Mouse (Mus musculus): ENCODE measurements around the gene Bdh2.

Bdh2 gene

GRCm38 (mm10) chr3:135298560-135298959 is 17.5 kb downstream of the Bdh2 start:
- DNase-seq (ENCODE audit: low spot score in 2 of 2), result no peak

- no peak for DNase-seq (ENCODE audit: low spot score in 2 of 2)
These were observed 19.1 kb downstream of the Bdh2 start for GRCm38 (mm10) chr3:135300081-135300480.

- no peak for DNase-seq (ENCODE audit: low spot score in 2 of 2)
These were observed 23.0 kb downstream of the Bdh2 start for GRCm38 (mm10) chr3:135304060-135304459.

- no peak for DNase-seq (ENCODE audit: low spot score in 2 of 2)
These were observed 23.5 kb downstream of the Bdh2 start for GRCm38 (mm10) chr3:135304566-135304965.

DNA sequence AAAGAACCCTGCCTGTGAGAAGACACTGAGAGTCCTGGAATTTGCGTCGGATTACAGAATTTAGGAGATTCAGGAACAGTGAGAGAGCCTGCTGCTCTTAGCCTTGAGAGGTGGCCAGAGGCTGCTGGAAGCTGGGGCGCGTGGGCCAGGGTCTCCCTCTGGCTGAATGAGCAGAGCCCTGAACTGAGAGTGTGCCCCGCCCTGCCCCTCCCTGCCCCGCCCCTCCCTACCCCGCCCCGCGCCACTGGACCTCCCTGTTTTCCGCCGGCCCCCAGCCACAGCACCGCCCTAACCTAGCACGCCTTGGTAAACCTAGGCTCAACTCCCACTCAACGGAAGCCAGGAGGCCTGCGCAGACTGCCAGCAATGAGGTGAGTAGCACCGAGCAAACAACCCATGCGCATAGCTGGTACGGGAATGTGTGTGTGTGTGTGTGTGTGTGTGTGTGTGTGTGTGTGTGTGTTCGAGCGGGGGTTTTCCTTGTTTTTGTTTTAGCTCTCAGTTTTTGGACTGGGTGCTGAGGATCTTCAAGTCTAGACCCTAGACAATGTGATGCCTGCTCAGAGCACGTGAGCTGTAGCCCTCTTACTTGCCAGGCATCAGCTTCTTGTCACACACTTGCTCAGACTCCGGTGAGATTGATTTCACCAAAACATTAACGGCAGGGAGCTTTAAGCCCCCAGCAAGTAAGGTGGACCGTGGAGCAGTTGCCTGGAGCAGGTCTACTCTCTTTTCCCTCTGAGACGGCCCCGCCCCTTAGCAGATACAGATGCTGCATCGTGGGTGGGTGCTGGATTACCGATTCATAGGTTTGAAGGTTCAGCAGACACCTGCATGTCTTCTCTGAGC is 26.6 kb downstream of the Bdh2 start, which contains the start of gene Slc9b2:
Gene Slc9b2 (plus strand): TSS at position 290 of the 849 bp plus-strand sequence.
- DNase-seq (ENCODE audit: low spot score in 2 of 2), result no peak

DNA sequence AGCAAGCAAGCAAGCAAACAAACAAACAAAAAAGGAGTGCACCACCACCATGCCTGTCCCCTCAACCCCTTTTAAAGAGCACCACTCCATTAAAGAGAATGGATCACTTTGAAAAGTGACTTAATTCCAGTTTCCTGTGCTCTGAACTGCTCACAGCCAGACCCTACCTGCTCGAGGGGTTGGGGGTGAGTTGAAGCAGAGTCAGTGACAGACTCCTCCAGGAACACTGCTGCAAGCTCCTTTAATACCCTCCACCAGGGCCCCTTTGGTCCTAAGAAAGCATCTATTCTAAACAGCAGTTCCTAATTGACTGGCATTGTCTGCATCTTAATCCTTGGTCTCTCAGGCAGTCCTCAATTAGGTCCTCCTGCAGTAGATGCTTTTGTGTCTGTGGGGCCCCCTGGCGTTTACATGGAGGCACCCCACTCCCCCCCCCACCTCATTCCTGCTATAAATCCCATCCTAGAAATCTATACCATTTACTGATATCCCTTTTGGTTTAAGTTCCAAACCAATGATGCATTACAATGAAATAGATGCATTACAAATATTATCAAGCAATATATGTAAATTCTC is 32.0 kb downstream of the Bdh2 start:
- DNase-seq (ENCODE audit: low spot score in 2 of 2), result no peak

DNA sequence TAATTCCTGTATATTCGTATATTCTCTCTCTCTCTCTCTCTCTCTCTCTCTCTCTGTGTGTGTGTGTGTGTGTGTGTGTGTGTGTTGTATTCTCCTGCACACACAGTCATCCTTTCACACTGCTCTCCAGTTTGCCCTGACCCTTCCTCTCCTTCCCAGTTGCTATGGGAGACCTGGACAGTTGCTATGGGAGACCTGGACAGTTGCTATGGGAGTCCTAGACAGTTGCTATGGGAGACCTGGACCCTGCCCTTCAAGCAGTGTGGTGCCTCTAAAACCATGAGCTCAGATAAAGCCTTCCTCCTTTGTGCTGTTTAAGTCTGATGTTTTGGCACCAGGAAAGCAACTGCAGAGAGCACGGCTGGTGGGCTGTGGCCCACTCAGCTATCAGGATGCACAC is 32.7 kb downstream of the Bdh2 start:
- no peak for DNase-seq (ENCODE audit: low spot score in 2 of 2)

DNA sequence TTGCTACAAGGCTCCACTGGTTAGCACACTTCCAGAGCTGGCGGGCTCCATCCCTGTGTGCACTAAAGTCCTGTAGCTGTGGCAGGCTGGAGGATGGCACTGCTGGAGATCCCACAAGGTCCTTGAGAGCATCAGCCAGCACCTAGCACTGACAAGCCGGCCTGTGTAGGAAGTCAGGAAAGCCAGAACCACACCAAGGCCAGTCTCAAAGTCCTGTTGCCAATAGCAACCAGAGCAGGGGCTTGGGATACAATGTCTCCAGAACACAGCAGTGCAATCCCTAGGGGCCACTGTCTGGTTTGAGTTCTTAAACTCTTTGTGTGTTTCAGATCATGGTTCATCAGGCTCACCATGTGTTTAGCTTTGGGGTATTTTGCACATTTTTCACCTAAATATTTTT is 33.8 kb downstream of the Bdh2 start:
- no peak for DNase-seq (ENCODE audit: low spot score in 2 of 2)

DNA sequence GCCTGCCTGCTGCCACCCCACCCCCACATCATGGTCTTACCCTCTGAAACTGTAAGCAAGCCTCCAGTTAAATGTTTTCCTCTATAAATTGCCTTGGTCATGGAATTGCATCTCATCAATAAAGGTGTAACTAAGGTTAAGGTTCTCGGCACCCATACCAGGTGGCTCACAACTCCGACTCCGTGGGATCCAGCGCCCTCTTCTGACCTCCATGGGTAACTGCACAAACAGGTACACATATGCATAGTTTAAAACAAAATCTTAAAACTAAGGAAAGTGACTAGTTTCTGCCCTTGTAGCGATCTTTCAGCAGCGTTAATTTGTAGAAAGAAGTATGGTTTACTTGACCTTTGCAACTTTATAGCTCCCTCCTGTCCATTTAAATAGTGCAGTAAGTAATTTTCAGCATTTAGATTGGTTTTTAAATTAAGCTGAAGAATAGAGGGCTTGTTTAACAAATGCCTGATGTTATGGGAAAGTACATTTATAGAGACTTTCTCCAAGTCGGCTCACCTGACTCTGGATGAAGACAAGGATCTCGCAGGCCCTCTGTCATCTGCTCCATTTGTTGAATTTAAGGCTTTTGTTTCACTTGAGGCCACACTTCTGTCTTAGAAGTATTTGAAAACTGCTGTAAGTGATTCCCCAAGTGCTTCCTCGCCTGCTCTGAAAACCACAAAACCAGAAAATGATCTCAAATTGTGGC is 34.9 kb downstream of the Bdh2 start:
- no peak for DNase-seq (ENCODE audit: low spot score in 2 of 2)

GRCm38 (mm10) chr3:135318331-135318730 is 37.3 kb downstream of the Bdh2 start:
- DNase-seq (ENCODE audit: low spot score in 2 of 2), result no peak

- DNase-seq (ENCODE audit: low spot score in 2 of 2), result no peak
These were observed 43.3 kb downstream of the Bdh2 start for GRCm38 (mm10) chr3:135324354-135324753.

GRCm38 (mm10) chr3:135327176-135327575 is 46.2 kb downstream of the Bdh2 start:
- no peak for DNase-seq (ENCODE audit: low spot score in 2 of 2)

- no peak for DNase-seq (ENCODE audit: low spot score in 2 of 2)
These were observed 46.6 kb downstream of the Bdh2 start for GRCm38 (mm10) chr3:135327601-135328000.

DNA sequence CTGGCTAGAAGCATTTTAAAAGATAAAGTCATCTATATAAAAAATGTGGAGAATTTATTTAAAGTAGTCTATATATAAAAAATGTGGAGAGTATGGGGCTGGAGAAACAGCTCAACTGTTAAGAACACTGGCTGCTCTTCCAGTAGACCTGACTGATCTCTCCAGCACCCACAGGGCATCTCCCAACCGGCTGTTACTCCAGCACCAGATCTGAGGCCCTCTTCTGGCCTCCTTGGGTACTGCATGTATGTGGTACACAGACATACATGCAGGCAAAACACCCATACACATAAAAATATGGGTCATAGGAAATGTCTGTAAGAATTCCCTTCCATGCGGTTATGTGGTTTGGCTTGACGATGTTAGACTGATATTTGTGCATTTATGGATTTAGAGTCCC is 47.5 kb downstream of the Bdh2 start:
- peak; percentile 21 to 46 for DNase-seq (ENCODE audit: low spot score in 2 of 2)

DNA sequence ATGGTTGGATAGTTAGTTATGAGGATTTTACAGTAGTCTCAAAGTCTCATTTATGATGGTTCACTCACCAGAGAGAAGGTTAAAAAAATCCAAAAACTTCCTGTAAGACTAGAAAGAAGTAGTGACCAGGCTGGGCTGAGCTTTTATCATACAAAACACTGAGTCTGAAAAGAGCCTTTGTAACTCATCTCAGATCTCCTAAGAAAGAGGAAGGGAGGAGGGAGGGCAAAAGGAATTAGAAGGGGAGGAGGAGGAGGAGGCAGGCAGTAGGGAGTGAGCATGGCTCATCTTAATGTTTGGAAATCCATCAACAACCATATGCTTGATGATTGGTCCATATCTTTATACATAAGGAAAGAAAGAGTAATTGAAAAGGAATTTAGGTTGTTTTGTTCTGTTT is 51.7 kb downstream of the Bdh2 start:
- DNase-seq (ENCODE audit: low spot score in 2 of 2), result no peak

- DNase-seq (ENCODE audit: low spot score in 2 of 2), result no peak
These were observed 52.7 kb downstream of the Bdh2 start for GRCm38 (mm10) chr3:135333763-135334162.

DNA sequence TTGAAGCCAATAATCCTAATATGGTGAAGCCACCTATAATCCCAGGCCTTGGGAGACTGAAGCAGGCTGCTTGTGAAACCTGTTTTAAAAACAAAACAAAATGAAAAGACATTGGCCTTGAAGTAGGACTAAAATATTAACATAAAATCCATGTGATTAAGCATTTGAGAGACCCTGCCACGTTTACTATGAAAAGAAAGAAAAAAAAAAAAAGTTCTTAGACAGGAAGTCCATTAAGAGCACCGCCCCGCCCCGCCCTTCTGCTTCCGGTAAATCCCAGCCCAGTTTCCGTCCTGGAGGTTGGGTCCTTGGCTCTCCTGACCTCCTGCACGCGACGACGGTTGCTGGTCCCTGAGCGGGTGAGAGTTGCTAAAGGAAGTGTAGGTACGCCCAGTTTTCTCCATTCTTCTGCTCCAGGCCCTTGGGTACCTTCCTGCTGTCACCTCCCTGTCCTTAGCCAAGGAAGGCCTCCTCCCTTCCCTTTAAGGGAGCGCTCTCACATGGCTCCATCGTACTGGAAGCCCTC is 66.8 kb downstream of the Bdh2 start, which contains the start of gene Slc9b1:
Gene Slc9b1 (plus strand): TSS at position 291 of the 526 bp plus-strand sequence.
- no peak for DNase-seq (ENCODE audit: low spot score in 2 of 2)

DNA sequence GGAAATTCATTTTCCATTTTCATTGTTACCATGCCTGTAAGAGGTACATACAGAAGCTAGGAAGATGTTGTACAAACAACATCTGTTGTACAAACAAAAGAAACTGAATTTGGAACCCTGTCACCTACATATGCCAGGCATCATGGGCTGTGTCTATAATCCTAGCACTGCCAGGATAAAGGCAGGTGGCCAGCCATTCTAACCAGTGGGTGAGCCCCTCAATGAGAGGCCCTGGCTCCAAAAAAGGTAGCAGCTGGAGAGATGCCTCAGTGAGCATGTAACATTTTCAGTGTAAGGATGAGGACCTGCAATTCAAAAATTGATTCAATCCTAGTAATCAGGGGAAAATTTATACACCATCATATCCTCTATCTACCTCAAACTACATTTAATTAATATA is 68.0 kb downstream of the Bdh2 start:
- DNase-seq (ENCODE audit: low spot score in 2 of 2), result no peak

GRCm38 (mm10) chr3:135351857-135352256 is 70.8 kb downstream of the Bdh2 start:
- no peak for DNase-seq (ENCODE audit: low spot score in 2 of 2)
